Mouse (Mus musculus): ENCODE data around the gene B3gnt2.

The B3gnt2 gene

DNA sequence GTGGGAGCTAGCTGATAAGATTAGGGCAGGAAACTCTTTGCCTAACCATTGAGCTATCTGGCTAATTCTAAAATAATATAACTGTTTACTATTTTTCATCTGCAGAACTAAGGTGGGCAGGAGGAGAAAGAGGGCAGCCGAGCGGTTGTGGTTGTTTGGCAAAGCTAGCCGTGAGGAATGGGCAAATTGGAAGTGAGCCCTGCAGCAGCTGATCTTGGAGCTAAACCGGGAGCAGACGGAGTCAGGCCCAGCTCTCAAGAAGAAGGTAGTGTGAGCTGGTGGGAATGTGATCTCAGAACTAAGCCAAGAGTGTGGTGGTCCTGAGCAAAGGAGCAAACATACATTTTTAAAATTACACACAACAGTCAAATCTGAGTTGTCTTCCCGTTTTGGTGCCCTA lies 126.8 kb downstream of the B3gnt2 start:
- no peak for DNase-seq (ENCODE audit: low read depth, low spot score)

DNA sequence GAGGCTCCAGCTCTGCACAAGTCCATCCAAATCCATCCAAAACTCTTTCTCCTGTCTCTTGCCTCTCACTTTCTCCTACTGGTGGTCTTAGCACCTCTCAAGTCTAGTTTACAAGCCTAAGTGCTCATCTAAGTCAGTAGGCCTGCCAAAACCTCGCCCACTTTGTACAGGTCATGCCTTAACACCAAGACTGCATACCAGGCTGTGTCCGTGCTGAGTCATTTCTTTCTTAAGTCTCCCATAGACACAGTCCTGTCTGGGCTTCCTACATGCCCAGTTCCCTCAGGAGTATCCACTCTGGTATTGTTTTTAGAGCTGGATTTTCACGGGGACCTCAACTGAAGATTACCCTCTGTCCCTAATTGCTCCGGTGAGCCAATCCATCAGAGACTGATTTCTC lies 127.9 kb downstream of the B3gnt2 start:
- DNase-seq (ENCODE audit: low read depth, low spot score) = no peak

DNA sequence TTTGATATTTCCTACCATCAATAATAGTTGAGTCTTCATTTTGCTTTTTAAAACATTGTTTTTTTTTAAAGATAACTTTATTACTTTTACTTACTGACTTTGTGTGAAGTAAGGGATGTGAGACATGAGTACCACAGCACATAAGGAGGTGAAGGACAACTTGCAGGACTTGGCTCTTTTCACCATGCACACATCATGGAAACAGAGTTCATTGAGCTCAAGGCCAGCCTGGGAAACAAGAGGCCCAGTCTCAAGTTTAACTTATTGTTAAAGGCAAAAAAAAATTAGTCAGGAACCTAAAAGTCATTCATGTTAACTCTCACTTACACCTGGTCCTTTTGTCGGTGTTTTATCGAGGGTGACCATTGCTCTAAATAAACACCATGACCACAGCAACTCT lies 137.7 kb downstream of the B3gnt2 start:
- no peak for DNase-seq (ENCODE audit: low read depth, low spot score)

DNA sequence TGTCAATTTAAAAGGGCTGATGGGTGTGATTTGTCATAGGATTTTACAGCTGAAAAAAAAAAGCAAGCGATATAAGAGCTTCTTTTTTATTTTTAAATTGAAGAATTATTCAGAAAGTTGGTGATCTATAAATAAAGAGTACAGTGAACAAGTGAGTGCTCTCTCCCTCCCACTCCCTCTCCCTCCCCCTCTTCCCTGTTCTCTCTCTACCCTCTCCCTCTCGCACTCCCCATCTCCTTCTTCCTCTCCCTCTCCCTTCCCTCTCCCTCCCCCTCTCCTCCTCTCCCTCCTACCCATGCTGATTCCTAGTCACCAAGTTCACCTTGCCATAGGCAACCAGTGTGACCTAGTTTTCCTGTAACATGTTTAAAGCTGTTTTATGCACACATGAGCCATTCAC lies 140.7 kb downstream of the B3gnt2 start:
- DNase-seq (ENCODE audit: low read depth, low spot score) = peak; percentile 71

DNA sequence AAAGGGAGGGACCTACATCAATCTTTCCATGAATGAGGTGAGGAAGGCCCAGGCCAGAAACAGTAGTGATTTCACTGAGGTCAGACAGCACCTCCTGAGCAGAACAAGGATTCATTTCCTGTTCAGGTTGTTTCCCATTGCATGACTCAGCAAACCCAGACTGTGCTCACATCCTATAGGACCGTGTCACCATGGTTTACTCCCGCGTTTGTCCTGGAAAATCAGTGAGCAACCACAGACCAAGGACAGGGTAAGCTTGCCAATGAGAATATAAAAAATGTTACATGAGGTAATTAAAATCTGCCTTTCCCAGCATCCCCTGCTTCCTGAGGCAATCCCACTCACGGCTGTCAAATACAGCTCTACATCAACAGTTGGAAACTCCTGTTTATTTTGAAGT lies 141.2 kb downstream of the B3gnt2 start:
- peak; percentile 71 for DNase-seq (ENCODE audit: low read depth, low spot score)

DNA sequence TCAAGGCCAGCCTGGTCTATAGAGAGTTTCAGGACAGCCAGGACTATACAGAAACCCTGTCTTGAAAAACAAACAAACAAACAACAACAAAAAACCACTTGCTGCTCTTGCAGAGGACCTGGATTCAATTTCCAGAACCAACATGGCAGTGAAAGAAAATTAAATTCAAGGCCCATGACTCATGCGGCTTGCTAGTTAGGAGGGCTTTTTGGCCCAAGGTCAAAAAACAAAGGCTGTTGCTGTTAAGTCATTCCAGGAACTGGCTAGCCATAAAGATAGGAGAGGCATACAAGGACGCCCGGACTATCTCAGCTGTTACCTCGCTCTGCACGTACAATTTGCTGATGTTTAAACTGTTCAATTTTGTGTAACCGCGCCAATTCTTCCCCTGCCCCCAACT lies 142.7 kb downstream of the B3gnt2 start:
- DNase-seq (ENCODE audit: low read depth, low spot score) = no peak

DNA sequence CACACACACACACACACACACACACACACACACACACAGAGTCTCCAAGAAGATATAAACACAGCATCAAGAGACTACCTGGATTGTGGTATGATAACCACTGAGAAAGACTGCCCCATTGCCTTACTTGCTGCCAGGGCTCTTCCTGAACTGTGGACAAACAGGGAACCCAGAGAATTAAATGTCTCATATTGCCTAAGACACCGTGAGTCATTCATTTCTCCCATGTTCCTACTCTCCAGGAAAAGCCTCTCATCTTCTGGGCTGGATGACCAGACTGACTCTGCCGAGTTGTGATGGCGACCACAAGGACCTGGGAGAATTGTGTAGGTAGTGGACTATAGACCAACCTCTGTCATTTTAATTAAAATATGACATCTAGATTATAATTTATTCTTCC lies 149.4 kb downstream of the B3gnt2 start:
- DNase-seq (ENCODE audit: low read depth, low spot score) = no peak

DNA sequence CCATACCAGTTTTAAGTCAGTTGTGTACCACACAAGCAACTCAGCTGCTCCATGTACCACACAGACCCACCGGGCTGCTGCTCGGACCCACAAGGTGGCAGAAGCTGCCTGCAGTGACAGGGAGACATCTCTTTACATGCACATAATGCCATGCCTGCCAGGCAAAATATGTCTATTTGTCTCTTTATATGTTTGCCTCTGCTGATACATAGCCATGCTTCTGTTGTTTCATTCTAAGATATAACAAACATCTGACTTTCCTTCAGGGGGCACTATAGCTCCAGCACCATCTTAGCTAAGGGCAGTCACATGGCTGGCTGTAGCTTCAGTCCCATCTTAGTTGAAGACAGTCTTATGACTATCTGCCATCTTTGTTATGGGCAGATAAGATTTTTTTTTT lies 150.2 kb downstream of the B3gnt2 start:
- DNase-seq (ENCODE audit: low read depth, low spot score) = peak; percentile 73
